In the genomic region with DNA sequence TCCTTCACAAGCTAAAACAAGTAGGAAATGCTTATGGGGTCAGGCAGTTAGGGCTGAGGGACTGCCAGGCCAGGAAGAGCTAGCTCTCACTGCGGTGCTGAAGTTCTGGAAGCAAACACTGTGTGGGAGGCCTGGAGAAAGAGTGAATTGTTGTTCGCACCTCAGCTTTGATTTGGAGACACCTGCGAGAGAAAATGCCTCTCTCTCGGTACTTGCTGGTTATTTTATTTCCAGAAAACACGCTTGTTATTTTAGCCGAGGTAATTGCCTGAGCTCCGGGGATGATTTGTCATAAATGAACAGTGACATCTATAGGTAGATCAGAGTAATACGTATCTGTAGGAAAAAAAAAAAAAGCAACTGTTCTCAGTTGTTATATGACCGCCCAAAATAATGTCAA, we compare ENCODE assay signal across 8 mouse cellular contexts.
DNase-seq lines count a peak whose midpoint lies in the region; ATAC-seq and TF ChIP-seq lines count a peak whose summit lies in the region.

No protein-coding gene starts in this region.

- 15% methylated on average over 9 of the region's 9 CpGs for WGBS in forebrain, embryonic 10.5 days
- 5% methylated on average over 9 of the region's 9 CpGs for WGBS in stomach, embryonic 16.5 days

- no peaks in the 10 kb centered on the region for H3K9me3 ChIP-seq in forebrain, embryonic 10.5 days
- H3K9me3 ChIP-seq in stomach, embryonic 16.5 days (replicated peaks; ENCODE audit: control insufficient read depth, low read length) = no peaks in the 10 kb centered on the region

- H3K4me3 ChIP-seq in left cerebral cortex, adult 2 months = no peak overlapping the region
- H3K4me3 ChIP-seq in forebrain, embryonic 10.5 days = peak overlapping the region; percentile 2; the same call in 1 of the 2 replicates
- no peak overlapping the region for H3K4me3 ChIP-seq in stomach, embryonic 16.5 days (replicated peaks; ENCODE audit: low read length)

- DNase-seq in left cerebral cortex, adult 2 months (ENCODE audit: extremely low spot score in 1 of 2, low spot score in 2 of 2) = no peak
- DNase-seq in left cerebral cortex, postnatal 4 days = no peak
- peak; percentile 88 for DNase-seq in brain, adult 2 months (ENCODE audit: low read depth, low spot score)
- DNase-seq in forebrain, embryonic 10.5 days (ENCODE audit: extremely low spot score, low spot score) = no peak
- DNase-seq in layer of hippocampus, adult 9-11 months = peak; percentile 49
- no peak for DNase-seq in spleen, adult 12 weeks (ENCODE audit: low spot score)
- no peak for DNase-seq in lung, postnatal 25 days (ENCODE audit: low spot score)

- H3K27me3 ChIP-seq in forebrain, embryonic 10.5 days (ENCODE audit: poor library complexity, severe bottlenecking) = peaks cover 39% of the 10 kb centered on the region
- H3K27me3 ChIP-seq in stomach, embryonic 16.5 days (ENCODE audit: control insufficient read depth, insufficient read depth, low read length) = no peaks in the 10 kb centered on the region

- H3K4me2 ChIP-seq in stomach, embryonic 16.5 days (ENCODE audit: low read depth, low read length) = peak overlapping the region; percentile 38

- no peak for ATAC-seq in stomach, embryonic 16.5 days (ENCODE audit: insufficient read depth, low FRiP score)

- peak overlapping the region; percentile 56 for H3K27ac ChIP-seq in left cerebral cortex, adult 2 months
- H3K27ac ChIP-seq in forebrain, embryonic 10.5 days = no peak overlapping the region
- no peak overlapping the region for H3K27ac ChIP-seq in stomach, embryonic 16.5 days (ENCODE audit: low read length)

- peaks cover 16% of the 10 kb centered on the region; the same call in 1 of the 2 replicates for H3K4me1 ChIP-seq in forebrain, embryonic 10.5 days
- H3K4me1 ChIP-seq in stomach, embryonic 16.5 days (ENCODE audit: control insufficient read depth, insufficient read depth, low read length) = no peaks in the 10 kb centered on the region

- TF ChIP-seq CTCF in left cerebral cortex, adult 2 months (IDR thresholded peaks at IDR 0.05) = peak; percentile 61

- intact Hi-C loops in left cerebral cortex, adult 2 months (cut with DNase I) = loop anchor here (2.0 to 5.0 kb wide), 3 partner anchors 126 to 1655 kb away; a partner anchor contains a TSS
- intact Hi-C loops in left cerebral cortex, postnatal 4 days (cut with DNase I) = loop anchor here (10.0 kb wide), 1 partner anchor 1648 kb away; no protein-coding TSS in a partner anchor

- H3K36me3 ChIP-seq in forebrain, embryonic 10.5 days (replicated peaks) = no peaks in the 10 kb centered on the region
- H3K36me3 ChIP-seq in stomach, embryonic 16.5 days (ENCODE audit: control insufficient read depth, insufficient read depth, low read length) = no peaks in the 10 kb centered on the region

- no peak overlapping the region for H3K9ac ChIP-seq in stomach, embryonic 16.5 days (ENCODE audit: low read length)

Comparison
In these comparisons a context has a peak if more than half of its experiments do, and no peak if none do; other contexts are left out.
1. DNase-seq: peak in brain, adult 2 months (single experiment) and layer of hippocampus, adult 9-11 months (single experiment); none in left cerebral cortex, adult 2 months (0 of 2), left cerebral cortex, postnatal 4 days (single experiment), forebrain, embryonic 10.5 days (single experiment), spleen, adult 12 weeks (single experiment) and lung, postnatal 25 days (single experiment).